Mouse (Mus musculus) right cerebral cortex, postnatal 25 days (tissue): ENCODE results near the gene 9130008F23Rik.

Experiments used
- DNase-seq: peaks from one replicate; pipeline ENCODE4 v3.0.0; 2022

Gene 9130008F23Rik

DNA sequence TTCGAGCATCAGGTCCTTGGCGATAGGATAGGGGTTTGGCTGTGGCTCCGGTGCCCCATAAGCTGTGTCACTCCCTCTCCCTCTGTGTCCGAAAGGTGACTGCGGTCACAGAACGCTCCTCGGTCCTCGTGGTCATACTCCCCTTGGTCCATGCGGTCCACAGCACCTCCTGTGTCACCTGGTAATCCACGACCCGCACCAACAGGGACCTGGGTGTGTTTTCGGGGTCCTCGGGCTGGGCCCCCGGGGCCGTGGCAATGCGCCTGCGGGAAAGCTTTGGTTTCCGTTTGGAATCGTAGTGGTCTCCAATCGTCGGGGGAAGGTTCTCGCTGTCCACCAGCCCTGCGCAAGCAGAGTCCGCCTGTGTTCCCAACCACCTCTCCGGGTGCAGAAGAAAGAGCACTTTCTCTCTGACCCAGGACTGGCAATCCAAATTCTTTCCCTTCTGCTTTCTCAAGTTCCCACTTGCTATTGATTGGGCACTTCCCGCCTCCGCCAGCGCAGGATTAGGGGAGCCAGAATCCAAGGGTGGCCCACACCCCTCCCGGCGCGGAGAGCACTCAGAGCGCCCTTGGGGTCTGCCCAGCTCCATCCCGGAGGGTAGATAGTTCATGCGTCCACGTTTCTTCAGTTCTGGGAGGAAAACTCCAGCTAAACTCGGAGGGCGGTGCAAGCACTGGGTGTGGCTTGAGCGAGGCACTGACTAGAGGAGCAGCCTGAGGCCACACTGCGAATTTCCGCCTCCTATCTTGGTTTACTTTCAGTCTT, at the start of gene 9130008F23Rik:
Gene 9130008F23Rik, minus strand, starts transcription at position 636 of the 768 bp plus-strand sequence.
- DNase-seq: peak; percentile 11

GRCm38 (mm10) chr17:40915499-40915898, 35.1 kb upstream of the 9130008F23Rik start:
- no peak for DNase-seq

DNA sequence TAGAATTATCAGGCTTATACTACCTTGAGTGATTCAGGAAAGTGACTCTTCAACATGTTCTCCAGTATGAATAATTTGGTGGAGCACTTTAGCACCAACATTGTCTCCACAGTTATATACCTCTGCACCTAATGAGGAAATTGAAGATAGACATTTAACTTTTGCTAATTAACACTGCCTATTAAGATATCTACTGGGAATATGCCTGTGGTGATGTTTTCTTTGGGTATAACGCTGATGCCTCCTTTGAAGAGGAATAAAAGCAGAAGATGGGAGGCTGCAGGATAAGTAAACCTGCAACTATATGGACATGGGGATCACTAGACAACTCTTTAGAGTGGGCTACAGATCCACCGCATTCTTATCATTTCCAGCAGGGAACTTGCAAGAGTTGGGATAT, 33.9 kb upstream of the 9130008F23Rik start, which contains the start of gene Glyatl3:
Gene Glyatl3, minus strand, starts transcription at position 101 of the 400 bp plus-strand sequence.
- DNase-seq: no peak

GRCm38 (mm10) chr17:40904721-40905154, 24.4 kb upstream of the 9130008F23Rik start:
- DNase-seq: no peak

- no peak for DNase-seq
Observed at GRCm38 (mm10) chr17:40904056-40904597, 23.8 kb upstream of the 9130008F23Rik start.

DNA sequence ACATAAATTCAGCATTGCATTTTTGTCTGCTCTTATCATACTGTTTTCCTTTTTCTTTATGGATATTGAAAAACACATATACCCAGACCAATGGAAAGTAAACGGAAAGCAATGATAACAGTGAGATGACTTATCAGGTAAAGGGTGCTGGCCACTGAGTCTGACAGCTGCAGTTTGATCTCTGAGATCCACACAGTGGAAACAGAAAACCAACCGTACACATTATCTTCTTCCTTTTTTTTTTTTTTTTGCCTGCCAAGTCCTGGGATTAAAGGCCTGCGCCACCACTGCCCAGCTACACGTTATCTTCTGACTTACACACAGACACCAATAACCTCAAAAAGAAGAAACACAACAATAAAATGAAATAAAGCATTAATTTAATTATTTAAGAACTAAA, 23.0 kb upstream of the 9130008F23Rik start:
- DNase-seq: no peak

DNA sequence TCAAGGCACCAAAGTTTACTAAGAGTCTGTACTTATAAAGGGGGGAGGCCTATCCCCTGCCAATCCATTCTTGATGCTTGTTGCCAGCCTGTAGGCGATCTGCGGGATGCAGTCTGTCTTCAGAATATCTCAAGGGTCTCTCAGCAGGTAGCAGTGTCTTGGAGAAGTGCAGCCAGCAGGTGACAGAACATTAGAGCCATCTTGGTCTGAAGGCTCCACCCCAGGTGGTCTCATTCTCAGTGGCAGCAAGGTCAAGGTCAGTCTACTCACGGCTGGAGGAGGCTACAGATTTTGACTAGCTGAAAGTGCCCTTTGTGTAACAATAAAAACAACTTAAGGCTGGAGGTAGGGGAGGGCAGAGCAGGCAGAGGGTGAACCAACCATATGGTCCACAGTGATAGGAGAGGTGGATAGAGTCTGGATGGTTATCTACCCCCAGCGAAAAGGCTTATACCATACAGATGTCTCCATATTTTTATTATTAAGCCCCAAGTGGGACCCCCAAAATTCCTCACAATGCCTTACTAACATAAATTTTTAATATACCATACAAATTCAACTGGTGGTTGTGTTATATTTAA, 19.5 kb upstream of the 9130008F23Rik start:
- no peak for DNase-seq

GRCm38 (mm10) chr17:40896863-40897262, 16.5 kb upstream of the 9130008F23Rik start:
- no peak for DNase-seq

DNA sequence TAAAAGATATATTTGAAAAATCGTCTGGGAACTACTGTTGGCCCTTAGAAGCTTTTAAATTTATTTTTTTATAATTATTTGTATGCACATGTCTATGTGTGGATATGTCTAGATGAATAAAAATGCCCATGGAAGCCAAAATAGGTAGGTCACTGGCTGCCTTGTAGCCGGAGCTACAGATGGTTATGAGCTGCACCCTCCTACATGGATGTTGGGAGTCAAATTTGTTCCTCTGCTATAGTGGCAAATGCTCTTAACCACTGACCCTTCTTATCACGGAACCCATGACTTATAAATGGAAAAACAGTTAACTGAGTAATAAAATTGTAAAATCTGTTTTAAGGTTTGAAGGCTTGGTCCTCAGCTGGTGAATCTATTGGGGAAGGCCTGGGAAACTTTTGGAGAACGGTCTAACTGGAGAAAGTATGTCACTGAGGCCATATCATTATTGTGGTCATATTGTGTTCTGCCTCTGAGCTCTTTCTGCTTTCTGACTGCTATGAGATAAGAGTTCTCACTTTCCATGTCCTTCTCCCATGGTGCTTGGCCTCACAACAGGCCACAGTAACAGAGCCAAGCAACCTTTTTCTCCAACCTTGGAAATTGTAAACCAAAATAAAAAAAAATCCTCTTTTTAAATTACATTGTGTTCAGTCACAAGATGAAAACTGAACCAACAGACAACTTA, 7.6 kb upstream of the 9130008F23Rik start:
- no peak for DNase-seq

DNA sequence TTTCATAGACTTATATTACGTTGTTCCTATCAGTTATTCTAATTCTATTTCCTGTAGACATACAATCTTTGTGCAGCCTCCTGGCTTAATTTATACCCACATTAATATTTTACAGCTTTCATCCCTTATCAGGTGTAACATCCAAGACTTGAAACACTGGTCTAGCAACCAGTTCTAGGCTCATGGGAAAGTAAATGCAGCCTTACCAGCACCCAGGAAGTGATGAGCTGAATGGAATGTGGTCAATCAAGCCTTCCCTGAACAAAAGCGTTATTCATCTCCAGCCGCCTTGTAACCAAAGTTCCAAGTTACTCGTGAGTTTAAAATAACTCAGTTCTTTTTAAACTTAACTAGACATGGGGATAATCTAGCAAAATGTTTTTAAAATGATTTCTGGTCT, 4.8 kb upstream of the 9130008F23Rik start:
- DNase-seq: no peak

DNA sequence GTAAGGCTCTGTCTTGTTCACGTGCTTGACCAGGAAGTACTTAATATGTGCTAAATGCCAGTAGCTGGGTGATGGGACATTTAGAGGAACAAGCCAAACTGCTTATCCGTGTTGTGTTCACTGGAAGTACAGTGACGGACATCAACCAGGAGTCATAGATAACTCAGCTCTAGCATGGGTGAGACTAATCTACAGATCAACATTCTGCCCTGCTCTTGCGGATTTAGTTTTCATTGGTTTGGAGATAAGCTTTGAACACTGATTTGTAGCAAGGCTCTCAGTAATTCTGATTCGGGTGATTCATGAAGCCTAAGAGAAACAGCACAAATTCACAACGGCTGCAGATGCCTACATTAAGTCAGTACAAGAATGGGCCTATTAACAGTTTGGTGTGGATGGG, 1.8 kb upstream of the 9130008F23Rik start:
- DNase-seq: no peak

DNA sequence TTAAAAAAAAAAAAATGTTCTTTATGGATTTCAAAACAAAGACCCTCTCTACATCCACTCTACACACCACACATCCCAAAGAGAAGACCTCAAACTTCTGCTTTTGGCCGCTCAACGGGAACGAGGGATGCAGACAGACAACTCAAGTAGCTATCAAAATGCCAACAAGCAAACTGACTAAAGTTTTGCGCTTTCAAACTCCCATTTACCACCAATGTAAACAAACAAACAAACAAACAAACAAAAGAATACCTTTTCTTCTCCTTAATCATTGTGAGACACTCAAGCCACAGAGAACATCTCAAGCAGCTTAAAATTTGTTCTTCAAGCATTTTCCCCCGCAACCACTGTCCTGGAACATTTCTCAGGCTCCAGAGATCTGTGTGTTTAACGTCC, 833 bp downstream of the 9130008F23Rik start:
- DNase-seq: no peak

- DNase-seq: no peak
Observed at GRCm38 (mm10) chr17:40877741-40878140, 2.6 kb downstream of the 9130008F23Rik start.

DNA sequence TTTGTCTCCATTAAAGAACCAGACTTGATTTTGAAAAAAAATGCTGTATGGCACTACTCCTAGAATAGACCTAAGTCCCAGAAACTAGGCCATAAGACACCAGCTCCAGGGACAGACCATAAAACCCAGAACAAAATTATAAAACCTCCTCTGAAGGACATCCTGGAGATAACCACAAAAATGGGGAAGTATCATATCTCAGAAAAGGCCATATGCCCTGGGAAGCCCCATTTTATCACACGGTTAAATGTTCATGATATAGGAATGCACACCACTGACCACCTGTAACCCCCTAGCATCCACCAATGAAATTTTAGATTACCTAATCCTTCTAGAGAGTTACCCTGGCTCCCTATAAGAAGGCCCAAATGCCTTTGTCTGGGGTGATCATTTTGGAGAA, 4.8 kb downstream of the 9130008F23Rik start:
- DNase-seq: no peak

- no peak for DNase-seq
Observed at GRCm38 (mm10) chr17:40874701-40875100, 5.7 kb downstream of the 9130008F23Rik start.

DNA sequence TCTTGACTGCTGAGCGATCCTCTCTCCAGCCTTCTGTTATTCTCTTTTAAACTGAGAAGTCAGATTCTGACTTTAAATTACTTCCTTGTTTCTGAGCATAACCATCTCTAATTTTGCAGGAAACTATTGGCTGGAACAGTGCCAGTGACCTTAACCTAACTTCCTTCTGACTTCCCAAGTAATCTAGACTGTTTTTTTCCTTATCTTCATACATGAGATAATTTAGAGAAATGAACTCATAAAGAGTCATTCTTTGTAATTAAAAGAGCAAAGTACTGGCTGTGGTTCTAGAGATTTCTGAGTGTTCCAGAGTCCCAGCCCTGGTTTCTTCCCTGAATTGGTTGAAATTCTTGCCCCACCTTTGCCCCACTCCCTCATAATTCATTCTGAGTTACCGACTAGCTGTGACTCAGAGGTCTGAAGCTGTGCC, 6.8 kb downstream of the 9130008F23Rik start:
- DNase-seq: no peak

- DNase-seq: no peak
Observed at GRCm38 (mm10) chr17:40872626-40873025, 7.7 kb downstream of the 9130008F23Rik start.

DNA sequence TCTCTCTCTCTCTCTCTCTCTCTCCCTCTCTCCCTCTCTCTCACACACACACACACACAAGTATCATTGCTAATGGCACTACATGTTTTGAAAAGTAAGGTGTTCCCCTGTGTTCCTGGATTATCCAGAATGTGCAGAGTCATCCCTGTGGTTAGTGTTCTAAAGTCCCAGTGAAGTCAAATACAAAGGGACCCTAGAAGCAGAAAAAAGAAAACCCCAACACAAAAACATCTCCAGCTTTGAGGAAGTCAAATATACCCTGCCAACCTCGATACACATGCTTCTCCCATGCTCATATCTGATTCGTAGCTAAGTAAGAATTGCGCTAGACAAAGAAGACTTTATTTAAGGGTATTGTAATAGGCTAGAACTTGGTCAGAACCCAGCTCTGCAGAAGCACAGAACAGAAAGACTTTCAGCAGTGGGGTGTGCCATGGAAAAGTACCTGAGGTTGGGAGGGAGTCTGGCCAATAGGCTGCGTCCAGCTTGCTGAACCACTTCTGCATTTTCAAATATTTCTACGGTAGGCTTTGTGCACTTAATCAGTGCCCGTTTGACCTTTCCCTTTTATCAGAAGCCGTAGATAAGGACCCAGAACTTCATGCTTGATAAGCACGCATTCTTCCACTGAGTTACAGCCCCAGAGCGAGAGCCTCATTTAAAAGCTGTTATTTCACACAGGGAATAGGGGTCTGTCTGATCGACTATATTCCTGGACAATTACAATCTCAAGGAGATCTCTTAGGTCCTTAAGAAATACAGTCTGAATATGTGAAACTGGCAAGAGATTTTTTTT, 11.2 kb downstream of the 9130008F23Rik start:
- no peak for DNase-seq

DNA sequence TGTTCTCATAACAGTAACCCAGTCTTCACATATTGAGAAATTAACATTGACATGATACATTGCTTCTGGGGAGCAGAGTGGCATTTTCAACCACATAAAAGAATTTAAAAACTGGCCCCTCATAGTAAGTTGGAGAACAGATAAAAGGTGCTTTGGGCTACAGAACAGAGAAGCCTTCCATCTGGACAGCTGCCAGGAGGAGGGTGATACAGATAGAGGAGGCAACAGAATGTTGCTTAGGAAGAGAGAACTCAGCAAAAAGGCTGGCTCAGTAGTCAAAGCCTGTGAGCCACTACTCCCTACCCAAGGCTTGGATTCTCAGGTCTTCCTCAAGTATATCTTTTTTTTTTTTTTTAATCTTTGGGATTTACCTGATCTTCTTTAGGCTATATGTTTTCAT, 25.3 kb downstream of the 9130008F23Rik start:
- DNase-seq: no peak

DNA sequence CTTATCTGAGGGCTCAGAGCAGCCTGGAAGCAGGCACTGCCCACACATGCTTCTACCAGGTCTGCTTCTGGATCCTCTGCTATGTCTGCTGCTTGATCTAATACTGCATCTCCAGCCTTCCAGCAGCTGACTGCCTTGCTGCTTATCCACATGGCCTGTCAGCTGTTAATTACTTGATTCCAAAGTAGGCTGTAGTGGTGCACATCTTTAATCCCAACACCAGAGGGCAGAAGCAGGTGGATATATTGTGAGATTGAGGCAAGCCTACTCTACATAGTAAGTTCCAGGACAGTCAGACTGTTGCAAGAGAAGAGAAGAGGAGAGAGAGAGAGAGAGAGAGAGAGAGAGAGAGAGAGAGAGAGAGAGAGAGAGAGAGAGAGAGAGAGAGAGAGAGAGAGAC, 43.1 kb downstream of the 9130008F23Rik start:
- no peak for DNase-seq

DNA sequence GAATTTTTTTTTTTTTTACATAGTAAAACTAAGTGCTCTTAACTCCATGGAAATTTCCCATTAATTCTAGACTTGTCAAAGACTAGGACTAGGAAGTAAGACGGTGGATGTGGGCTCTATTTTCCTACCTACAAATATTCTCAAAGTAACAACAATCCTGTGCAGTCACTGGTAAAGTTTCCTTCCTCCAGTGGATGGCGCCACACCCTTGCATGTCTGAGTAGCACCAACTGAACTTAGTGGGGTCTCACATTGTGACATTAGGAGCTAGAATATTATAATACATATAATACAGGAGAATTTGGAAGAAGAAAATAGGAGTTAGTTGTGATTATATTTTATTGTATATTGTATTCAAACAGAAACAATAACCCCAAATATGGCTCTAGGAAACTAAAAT, 48.5 kb downstream of the 9130008F23Rik start:
- DNase-seq: no peak
